Mouse (Mus musculus): ENCODE data around the gene Abr.
A peak's percentile ranks its signal among the peaks of the same experiment; 100 is the strongest.

The Abr gene

GRCm38 (mm10) chr11:76622152-76622565, at the start of gene Abr:
Abr (minus strand) TSS chr11:76622314.
- peak; percentile 25 to 30 for DNase-seq

GRCm38 (mm10) chr11:76667807-76668206, 45.7 kb upstream of the Abr start:
- DNase-seq = no peak

- no peak for DNase-seq
These were observed 44.0 kb upstream of the Abr start for GRCm38 (mm10) chr11:76666002-76666649.

GRCm38 (mm10) chr11:76661790-76662468, 39.8 kb upstream of the Abr start:
- DNase-seq = no peak

- no peak for DNase-seq
These were observed 37.2 kb upstream of the Abr start for GRCm38 (mm10) chr11:76659138-76659930.

- no peak for DNase-seq
These were observed 35.4 kb upstream of the Abr start for GRCm38 (mm10) chr11:76657450-76657970.

- peak in 1 of 2 experiments; percentile 5 for DNase-seq
These were observed 33.0 kb upstream of the Abr start for GRCm38 (mm10) chr11:76655106-76655505.

GRCm38 (mm10) chr11:76652838-76653334, 30.8 kb upstream of the Abr start:
- no peak for DNase-seq

GRCm38 (mm10) chr11:76650862-76651560, 28.9 kb upstream of the Abr start:
- DNase-seq = no peak

- DNase-seq = peak; percentile 67 to 70
These were observed 25.4 kb upstream of the Abr start for GRCm38 (mm10) chr11:76647500-76647899.

GRCm38 (mm10) chr11:76647062-76647461, 24.9 kb upstream of the Abr start:
- DNase-seq = no peak

GRCm38 (mm10) chr11:76645955-76646354, 23.8 kb upstream of the Abr start:
- peak; percentile 78 to 84 for DNase-seq

GRCm38 (mm10) chr11:76645036-76645435, 22.9 kb upstream of the Abr start:
- DNase-seq = no peak

- DNase-seq = no peak
These were observed 22.1 kb upstream of the Abr start for GRCm38 (mm10) chr11:76644257-76644656.

GRCm38 (mm10) chr11:76640231-76640630, 18.1 kb upstream of the Abr start:
- DNase-seq = no peak

GRCm38 (mm10) chr11:76639269-76639985, 17.3 kb upstream of the Abr start:
- DNase-seq = no peak

- DNase-seq = no peak
These were observed 8.4 kb upstream of the Abr start for GRCm38 (mm10) chr11:76630487-76630886.

GRCm38 (mm10) chr11:76630023-76630422, 7.9 kb upstream of the Abr start:
- DNase-seq = no peak

GRCm38 (mm10) chr11:76628613-76629012, 6.5 kb upstream of the Abr start:
- no peak for DNase-seq

- no peak for DNase-seq
These were observed 2.8 kb upstream of the Abr start for GRCm38 (mm10) chr11:76624881-76625280.

- no peak for DNase-seq
These were observed 2.0 kb upstream of the Abr start for GRCm38 (mm10) chr11:76624071-76624470.
